Mouse (Mus musculus) layer of hippocampus, adult 11-12 months (tissue): ENCODE measurements around the gene Igf1.

ENCODE experiments used
- DNase-seq: peaks from one replicate; pipeline ENCODE4 v3.0.0; 2022; ENCODE audit warnings: low spot score

The Igf1 gene

DNA sequence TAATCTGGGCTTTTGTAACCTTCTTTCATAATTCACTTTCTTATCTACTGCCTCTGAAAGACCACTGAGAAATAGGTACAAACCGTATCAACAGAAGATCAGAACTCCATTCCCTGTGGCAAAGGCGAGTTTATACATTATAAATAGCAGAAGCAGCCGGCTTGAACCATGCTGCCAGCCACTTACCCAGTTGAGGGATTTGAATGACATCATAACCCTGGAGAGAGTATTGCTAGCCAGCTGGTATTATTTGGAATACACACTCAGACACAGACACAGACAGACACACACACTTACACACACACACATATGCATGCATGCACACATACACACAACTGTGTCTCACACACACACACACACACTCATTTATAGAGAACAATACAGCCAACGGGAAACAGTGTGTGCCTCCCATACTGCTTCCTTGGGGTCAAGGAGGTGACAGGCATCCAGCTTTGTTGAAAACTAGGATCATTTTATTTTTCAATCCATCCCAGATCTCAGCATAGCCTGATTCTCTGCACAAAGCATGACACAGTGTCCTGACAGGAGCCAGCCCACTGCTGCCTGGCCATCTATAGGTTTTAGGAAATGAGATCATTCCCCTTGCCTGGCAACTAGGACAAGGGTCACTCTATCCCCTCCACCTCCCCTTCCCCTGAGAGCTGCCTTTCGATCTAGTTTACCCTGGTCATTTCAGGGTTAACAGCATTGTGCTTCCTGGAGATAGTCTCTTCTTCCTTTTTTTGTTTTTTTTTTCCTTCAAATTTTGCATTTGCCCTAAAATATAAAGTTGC lies at the start of gene Igf1:
Igf1 (plus strand) TSS at position 253 of the 794 bp plus-strand sequence.
- DNase-seq, result no peak

DNA sequence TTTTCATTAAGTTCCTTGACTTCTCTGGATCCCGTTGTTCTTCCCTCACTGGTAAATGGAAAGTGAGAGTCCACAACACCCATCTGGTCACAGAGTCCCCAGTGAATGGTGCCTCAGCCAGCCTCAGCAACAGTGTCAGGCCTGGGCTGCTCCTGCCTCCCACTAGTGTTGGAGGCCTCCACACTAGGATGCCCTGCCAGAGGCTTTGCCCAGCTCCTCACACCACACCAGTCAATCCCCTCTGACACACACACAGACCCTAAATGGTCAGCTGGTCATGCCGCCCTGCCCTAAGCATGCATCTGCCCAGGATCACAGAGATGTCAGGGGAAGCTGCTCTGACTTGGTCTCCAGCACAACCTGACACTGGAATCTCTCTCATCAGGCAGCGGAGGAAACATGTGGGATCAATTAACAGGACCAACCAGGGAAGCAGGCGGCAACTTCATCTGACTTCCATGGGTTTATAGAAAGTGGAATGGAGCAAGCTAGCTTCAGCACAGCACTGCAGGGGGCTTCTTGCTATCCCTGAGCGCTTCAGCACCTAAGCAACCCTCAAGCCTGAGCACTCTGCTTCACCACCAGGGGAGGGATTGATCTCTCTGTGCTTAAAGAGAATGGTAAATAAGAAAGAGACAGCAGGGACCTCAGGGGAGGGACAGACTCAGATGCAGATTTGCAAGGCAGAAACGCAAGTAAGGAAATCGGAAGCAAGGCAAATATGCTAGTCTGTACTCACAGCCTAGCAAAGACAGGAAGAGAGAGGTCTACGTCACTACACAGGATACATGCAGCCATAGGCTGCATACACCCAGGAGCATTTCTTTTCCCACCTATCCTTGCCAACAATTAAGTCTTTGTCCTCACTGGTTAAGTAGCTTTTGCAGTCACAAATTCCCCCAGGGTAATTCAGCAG lies 45.6 kb upstream of the Igf1 start:
- DNase-seq, result no peak

DNA sequence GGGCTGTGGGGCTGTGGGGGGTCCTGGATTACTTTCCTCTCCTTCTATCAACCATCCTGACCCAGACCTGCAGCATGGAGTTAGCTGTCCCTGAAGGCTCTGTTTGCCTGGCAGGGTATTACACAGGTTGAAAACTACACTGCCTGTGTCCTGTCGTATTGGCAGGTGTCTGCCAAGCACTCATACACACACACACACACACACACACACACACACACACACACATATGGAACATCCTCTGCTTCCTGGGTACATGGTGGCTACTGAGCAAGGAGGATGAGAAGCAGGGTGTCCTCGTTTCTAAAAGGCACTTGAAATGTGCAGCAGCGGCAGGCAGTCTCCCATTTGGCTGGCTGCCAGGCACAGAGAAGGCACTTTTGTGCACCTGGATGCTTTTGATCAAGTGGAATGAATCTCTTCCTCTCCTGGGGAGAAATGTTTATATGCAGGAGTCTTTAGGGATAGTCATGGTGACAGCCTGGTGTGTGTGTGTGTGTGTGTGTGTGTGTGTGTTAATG lies 44.9 kb upstream of the Igf1 start:
- peak; percentile 9 for DNase-seq

DNA sequence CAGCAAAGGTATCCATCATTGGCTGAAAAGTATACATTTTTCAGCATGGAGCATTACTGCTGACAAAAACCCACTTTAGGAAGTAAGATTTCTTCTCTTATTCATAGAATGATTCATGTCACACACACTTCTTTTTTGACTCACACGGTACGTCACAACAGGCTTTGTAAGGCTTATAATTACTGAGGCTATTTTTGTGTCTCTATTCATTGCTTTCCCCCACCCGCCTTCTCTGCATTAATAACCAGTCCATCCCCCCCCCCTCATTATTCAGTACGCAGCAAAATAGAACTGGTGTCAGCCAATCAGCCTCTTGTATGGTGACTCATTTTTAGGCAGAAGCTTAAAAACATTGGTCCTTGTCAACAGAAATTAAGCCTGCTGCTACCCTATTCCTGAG lies 41.2 kb upstream of the Igf1 start:
- no peak for DNase-seq

DNA sequence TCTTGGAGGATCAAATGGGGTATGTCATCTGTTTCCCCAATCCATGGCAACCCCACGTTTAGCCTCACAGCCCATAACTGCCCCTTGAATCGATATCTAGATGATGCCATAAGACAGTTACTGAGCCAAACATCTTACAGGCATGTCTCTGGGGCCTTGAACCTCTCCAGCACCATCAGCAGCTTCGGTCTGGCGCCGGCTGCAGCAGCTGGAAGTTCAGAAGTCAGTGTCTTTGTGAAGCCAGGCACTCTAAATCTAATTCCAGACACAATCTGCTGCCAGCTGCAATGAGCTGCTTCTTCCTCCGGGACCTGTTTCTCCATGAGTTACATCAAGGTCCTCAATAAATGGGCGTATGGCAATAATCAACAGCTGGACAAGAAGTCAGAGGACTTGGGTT lies 40.3 kb upstream of the Igf1 start:
- no peak for DNase-seq

DNA sequence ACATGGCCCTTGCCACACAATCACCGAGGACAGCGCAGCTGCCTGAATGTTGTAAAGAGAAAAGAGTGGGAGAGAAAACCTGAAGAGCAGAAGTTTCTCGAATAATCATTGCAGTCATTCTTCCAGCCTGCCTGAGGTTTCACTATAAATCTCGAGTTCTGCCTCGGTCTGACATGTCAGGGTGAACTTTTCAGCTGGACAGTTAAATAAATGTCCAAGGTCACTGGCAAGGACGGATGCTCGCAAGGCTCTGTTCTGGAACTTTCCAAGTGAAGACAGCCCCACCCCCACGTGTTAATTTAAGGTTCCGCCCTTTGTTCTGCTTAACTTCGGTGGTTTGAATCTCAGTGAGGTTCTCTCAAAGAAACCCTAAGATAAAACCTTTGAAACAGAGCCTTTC lies 36.2 kb upstream of the Igf1 start:
- no peak for DNase-seq

DNA sequence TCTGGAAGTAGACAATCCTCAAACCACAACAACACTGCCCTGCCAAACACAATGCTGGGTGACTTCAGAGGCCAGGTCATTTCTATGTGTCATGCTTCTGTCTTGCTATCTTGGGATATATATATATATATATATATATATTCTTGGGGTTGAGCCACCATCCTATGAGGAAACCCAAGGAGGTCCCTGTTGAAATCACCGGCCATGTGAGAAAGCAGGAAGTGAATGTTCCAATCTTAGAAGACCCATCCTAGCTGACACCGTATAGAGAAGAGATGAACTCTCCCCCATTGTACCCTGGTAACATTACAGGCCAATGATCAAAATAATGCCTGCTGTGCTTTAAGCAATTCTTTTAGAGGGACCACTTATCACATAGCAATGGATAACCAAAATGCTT lies 28.1 kb upstream of the Igf1 start:
- DNase-seq, result no peak

DNA sequence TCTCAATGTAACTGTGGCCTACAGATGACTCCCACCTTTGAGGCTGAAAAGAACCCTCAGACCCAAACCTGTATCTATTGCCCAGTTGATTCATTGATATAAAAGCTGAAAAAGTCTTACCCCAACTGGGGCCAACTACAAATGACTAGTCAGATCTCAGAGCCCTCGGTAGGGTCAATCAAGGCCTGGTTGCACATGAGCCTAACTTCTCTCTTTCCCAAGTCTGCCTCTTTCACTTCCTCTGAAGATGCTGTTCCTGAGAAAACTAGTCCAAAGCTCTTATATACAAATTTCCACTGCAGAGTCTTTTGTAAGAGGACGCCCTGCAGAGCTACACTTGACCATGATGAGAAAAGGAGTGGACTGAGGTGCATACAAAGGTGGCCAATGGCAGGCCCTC lies 27.4 kb upstream of the Igf1 start:
- no peak for DNase-seq

DNA sequence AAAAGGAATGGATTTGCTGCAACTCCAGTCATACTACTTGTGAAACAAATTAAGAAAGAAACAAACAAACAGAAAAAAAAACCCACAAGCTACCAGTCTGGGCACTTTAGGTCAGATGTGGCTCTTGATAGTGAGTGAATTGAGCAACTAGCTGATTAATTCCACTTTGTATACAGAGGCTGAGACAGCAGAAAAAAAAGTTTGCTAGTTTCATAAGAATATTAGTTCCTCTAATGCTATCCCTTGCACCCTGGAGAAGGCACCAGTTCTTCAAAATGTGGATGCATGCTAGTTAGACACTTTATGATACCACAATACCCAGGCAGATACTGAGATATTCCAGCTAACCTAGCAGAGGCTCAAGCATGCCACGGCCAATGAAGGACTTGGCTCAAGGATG lies 26.0 kb upstream of the Igf1 start:
- no peak for DNase-seq

DNA sequence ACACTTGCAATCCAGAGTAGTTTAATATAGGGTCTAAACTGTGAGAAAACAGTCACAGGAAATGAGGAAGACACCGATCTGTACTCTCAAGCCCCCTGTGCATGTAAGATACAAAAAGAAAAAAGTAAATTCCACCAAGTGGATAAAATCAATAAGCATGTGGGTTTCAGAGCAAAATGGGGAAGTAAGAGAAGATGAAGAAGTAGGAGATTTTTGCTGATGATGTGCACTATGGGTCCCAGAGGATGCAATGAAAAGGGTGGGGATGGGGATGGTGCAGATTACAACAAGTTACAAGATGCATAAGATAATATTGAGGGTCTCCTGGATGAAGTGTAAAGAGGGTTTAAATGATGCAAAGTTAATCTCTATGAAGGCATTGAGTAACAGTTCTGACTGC lies 18.6 kb upstream of the Igf1 start:
- no peak for DNase-seq

DNA sequence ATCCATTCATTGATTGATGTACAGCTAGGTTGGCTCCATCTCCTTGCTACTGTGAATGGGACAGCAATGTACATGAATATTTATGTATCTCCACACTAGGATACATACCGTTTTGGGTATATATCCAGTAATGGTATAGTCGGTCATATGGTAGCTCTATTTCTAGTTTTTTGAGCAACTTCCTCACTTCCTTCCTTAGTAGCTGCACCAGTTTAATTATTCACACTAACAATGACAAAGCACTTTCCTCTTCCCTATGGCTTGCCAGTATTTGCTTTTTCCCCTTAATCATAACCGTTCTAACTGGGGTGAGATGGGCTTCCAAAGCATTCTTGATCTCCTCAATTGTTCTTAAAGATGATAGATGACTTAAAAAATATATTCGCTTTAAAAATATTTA lies 15.6 kb upstream of the Igf1 start:
- DNase-seq, result no peak

DNA sequence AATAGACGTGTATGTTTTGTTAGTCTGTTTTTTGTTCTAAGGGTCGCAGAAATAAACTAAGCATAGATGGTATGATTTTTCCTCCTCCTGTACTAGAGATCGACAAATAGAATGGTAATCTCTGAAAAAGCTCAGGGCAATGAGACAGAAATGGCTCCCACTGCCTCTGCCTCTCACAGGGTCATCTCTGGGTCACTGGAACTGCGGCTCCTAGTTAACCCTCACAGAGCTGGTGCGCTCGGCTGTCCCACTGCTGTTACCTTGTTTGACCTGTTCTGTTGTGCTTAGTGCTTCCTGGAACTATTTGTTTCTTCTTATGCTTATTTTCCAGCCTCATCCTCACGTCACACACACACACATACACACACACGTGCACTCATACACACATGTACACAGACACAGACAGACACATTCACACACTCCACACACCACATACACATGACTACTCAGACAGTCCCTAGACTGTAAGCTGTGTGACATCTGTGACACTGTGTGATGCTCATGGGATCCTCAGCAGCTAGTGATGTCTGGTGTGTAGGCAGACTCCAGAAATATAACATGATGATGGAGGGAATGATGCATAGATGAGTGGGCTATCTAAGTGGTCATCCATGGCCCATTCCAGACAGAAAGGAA lies 13.0 kb upstream of the Igf1 start:
- no peak for DNase-seq

DNA sequence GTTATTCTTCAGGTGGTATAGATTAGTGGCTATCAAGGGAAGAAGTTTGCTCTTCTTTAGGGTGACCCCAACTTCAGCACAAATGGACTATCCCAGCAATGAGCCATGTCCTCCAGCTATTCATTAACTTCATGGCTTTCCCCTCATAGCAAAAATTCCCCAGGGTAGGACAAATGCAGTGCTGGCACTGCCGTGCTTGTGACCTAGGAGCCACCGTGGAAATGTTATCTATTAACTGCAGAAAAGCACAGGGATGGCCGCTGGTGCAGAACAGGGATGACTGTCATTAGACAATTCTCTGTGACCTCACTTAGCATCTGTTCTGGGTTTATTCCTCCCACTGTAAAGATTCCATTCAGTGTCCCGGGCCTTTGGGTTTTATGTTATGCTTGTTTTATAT lies 10.2 kb upstream of the Igf1 start:
- DNase-seq, result no peak

DNA sequence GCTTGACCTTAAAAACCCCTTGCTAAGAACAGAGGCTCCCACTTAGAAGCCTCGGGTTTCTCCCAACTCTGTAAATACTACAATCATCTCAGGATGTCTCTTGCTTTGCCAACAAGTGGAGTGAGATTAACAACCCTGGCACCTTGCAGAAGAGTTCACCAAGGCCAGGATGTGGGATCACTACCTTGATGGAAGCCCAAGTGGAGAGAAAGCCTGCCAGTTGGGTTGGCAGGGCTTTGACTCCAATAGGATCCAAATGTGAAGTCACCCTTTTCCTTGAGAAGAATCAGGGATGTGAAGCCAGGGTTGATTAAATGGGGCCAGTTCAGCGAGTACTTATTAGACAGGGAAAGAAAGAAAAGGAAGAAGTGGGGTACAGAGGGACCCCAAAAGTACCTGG lies 9.6 kb upstream of the Igf1 start:
- DNase-seq, result no peak

DNA sequence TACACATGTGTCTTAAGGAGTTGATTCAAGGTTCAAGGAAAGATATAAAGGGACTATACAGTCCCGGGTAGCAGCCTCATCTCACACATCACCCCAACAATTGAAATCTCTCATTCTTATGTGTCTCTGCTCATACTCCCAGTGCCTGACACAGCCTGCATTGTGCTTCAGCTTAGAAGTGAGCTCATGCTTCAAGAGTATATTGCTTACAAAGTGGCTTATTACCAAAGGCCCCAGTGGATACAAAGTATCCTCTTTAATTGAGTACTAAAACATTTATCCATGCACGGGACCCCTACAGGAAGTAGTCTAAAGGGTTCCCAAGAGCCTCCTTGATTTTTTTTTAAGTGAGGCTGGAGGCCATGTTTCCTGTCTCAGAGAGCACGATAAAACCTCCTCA lies 6.6 kb upstream of the Igf1 start:
- DNase-seq, result no peak

DNA sequence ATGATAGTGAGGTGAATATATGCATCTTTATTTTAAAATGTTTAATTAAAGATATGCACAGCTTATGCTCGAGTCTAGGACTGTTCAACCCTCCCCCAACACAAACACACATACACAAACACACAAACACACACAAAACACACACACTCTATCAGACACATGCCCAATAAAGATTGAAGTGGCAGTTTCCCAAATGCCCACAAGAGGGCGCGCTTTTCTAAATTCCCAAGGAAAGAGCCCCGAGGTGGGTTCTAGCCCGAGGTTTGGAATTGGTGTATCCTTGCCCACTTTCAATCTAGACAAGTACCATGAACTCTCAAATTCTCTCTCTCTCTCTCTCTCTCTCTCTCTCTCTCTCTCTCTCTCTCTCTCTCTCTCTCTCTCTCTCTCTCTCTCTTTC lies 3.7 kb upstream of the Igf1 start:
- peak; percentile 63 for DNase-seq

DNA sequence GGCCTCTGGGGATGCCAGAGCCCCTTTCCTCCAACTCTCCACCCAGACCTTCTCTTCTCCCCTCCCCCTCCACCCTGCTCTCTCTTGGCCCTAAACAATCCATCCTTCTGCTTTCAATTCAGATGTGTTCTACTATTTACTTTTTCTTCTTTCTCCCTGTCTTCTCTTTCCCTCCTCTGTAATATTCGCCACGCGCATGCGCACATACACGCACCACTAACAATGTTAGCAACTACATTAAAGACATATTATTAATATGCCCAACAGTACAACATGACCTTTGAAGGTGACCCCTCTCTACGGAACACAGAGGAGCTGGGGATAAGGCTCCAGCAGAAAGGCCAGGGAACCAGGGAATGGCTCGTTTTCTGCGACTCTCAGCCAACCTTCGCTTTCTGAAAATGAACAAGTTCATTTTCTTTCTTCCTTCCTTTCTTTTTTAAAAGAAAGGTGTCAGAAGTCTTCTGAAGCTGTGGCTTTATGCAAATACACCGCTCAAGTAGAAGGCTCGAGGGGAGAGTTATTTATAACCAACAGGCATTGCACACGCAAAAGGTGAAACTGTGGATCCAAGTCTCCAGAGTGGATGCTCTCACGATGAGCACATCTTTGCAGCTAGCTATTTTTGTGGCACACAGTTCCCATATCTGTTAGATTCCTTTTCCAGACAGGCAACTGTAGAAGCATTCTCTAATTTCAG lies 2.5 kb upstream of the Igf1 start:
- no peak for DNase-seq

DNA sequence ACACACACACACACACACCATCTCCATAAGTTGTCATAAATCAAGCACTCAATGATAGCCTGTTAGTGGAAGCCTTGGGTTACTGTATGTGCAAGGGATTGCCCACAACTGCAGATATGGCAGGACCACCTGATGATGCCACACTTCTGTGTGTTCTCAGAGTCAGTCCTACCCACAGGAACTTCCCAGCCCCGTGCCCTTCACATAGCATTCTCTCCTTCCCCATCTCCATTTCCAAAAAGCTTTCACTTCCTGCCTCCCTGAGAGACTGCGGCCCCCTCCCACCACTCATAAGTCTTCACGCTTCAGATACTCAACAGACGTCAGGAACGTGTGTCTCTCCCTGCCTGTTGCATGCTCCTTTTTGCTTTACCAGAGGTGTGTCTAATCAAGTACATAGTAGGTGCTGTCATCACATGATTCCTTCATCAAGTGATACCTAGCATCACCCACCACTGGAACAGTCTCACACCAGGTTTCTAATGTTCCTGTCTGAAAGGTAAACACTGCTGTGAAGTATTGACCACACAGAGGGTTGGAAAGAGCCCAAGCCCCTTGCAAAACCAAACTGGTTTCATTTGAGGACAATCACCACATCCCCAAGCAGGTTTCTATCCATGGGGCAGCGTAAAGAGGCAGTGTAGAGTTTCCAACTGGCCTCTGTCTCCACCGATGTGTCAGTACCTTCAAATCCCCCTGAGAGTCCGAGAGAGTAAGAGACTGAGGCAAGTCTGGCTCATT lies 680 bp upstream of the Igf1 start:
- DNase-seq, result no peak

DNA sequence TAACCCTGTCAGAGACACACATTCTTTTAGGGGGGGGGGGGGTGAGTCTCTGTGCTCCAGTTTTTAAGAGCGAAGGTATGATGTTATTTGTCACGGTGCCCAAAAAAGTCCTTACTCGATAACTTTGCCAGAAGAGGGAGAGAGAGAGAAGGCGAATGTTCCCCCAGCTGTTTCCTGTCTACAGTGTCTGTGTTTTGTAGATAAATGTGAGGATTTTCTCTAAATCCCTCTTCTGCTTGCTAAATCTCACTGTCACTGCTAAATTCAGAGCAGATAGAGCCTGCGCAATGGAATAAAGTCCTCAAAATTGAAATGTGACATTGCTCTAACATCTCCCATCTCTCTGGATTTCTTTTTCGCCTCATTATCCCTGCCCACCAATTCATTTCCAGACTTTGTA lies 874 bp downstream of the Igf1 start:
- no peak for DNase-seq

DNA sequence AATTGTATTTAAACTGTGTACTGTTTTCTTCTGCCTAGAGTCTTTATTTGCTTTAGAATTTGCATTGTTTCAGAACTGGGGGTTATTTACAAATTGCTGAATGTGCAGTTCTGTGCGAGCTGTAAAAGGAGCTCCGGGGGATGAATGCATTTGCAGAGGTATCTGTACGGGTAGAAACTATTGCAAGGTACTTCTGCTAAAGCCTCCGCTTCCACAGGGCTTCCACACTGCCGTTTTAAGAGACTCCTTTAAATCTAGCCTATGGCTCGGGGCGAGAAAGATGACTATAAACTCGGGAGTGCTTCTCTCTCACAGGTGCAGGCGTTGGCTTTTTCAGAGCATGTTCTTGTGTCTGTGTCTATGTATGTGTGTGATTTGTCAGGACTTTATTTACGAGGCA lies 1.4 kb downstream of the Igf1 start:
- no peak for DNase-seq
